Mouse (Mus musculus): Measurements from ENCODE around the gene Mcm6. TPM values are rescaled to one million over a fixed set of nuclear protein-coding genes. Genes with fewer than 3 reads are reported as not detected.

The Mcm6 gene
- polyA plus RNA-seq, 1 experiment from 2014 or later: 45.7 TPM

- no peak for ATAC-seq (ENCODE audit: low read depth)
- no peaks in the 10 kb centered on the region for H3K27me3 ChIP-seq (ENCODE audit: control insufficient read depth, insufficient read depth, low read length)
- 79% methylated on average over 8 of the region's 8 CpGs for WGBS
- no peaks in the 10 kb centered on the region; the same call in 1 of the 2 replicates for H3K9me3 ChIP-seq (ENCODE audit: control insufficient read depth, low read length)
- H3K36me3 ChIP-seq (ENCODE audit: control insufficient read depth, insufficient read depth, low read length): peaks cover 3% of the 10 kb centered on the region; the same call in 1 of the 2 replicates
- H3K27ac ChIP-seq (ENCODE audit: low read depth, low read length): no peak overlapping the region
- no peak overlapping the region for H3K9ac ChIP-seq (replicated peaks; ENCODE audit: low read depth, low read length)
- H3K4me1 ChIP-seq (ENCODE audit: control insufficient read depth, insufficient read depth, low read length): no peaks in the 10 kb centered on the region
- no peak overlapping the region for H3K4me3 ChIP-seq (ENCODE audit: low read depth, low read length)
- H3K4me2 ChIP-seq (ENCODE audit: low read depth, low read length): no peak overlapping the region
These were observed 75.2 kb downstream of the Mcm6 start for GRCm38 (mm10) chr1:128284157-128284690.

- H3K9ac ChIP-seq (replicated peaks; ENCODE audit: low read depth, low read length): no peak overlapping the region
- ATAC-seq (ENCODE audit: low read depth): no peak
- WGBS: 97% methylated on average over 3 of the region's 3 CpGs
- no peaks in the 10 kb centered on the region; the same call in 1 of the 2 replicates for H3K9me3 ChIP-seq (ENCODE audit: control insufficient read depth, low read length)
- H3K27me3 ChIP-seq (ENCODE audit: control insufficient read depth, insufficient read depth, low read length): no peaks in the 10 kb centered on the region
- H3K27ac ChIP-seq (ENCODE audit: low read depth, low read length): no peak overlapping the region
- no peak overlapping the region for H3K4me3 ChIP-seq (ENCODE audit: low read depth, low read length)
- no peak overlapping the region for H3K4me2 ChIP-seq (ENCODE audit: low read depth, low read length)
- H3K4me1 ChIP-seq (ENCODE audit: control insufficient read depth, insufficient read depth, low read length): no peaks in the 10 kb centered on the region
- peaks cover 12% of the 10 kb centered on the region for H3K36me3 ChIP-seq (ENCODE audit: control insufficient read depth, insufficient read depth, low read length)
These were observed 76.5 kb downstream of the Mcm6 start for GRCm38 (mm10) chr1:128282924-128283323.

GRCm38 (mm10) chr1:128281753-128282152 lies 77.7 kb downstream of the Mcm6 start:
- Histone ChIP-seq H3K9me3 (ENCODE audit: control insufficient read depth, low read length) (no peaks in the 10 kb centered on the region; the same call in 1 of the 2 replicates), H3K27me3 (ENCODE audit: control insufficient read depth, insufficient read depth, low read length) (no peaks in the 10 kb centered on the region), H3K4me2 (ENCODE audit: low read depth, low read length) (no peak overlapping the region), H3K36me3 (ENCODE audit: control insufficient read depth, insufficient read depth, low read length) (peaks cover 24% of the 10 kb centered on the region), H3K9ac (replicated peaks; ENCODE audit: low read depth, low read length) (no peak overlapping the region), H3K27ac (ENCODE audit: low read depth, low read length) (no peak overlapping the region), H3K4me1 (ENCODE audit: control insufficient read depth, insufficient read depth, low read length) (no peaks in the 10 kb centered on the region), H3K4me3 (ENCODE audit: low read depth, low read length) (no peak overlapping the region)
- no peak for ATAC-seq (ENCODE audit: low read depth)
- WGBS: 98% methylated on average over 3 of the region's 3 CpGs

Other genes starting within 250 kb of the Mcm6 start
- gene Ubxn4, start 115.7 kb downstream of the Mcm6 start, polyA plus RNA-seq (2014; fragmentation: Nextera tagmentation; extraction: Ambion mirVana): 71.7 and 72.4 TPM in 2 replicates
- 0.04 and 0.42 TPM in 2 replicates for gene Lct, start 31.3 kb downstream of the Mcm6 start, polyA plus RNA-seq (2014; fragmentation: Nextera tagmentation; extraction: Ambion mirVana)
- 94.2 and 97.1 TPM in 2 replicates for gene Dars, start 57.7 kb upstream of the Mcm6 start, polyA plus RNA-seq (2014; fragmentation: Nextera tagmentation; extraction: Ambion mirVana)
- gene Cxcr4, start 232.6 kb upstream of the Mcm6 start, polyA plus RNA-seq (2014; fragmentation: Nextera tagmentation; extraction: Ambion mirVana): 5.6 and 6.8 TPM in 2 replicates

Measured in neural tube, embryonic 14.5 days (tissue).